Mouse (Mus musculus) CD4-positive, CD25-positive, alpha-beta regulatory T cell, adult 4 months (primary cell): ENCODE data around the gene Lrrc32. TPM values are rescaled to one million over a fixed set of nuclear protein-coding genes. Genes with fewer than 3 reads are reported as not detected.

Experiments used
- ATAC-seq: one replicate; pipeline ENCODE4 v1.8.0; 2017
- polyA plus RNA-seq, 2 experiments: library from polyadenylated mRNA; unstranded; fragments of 100-300 nt; shearing (Covaris generic); gene quantifications; one replicate each; pipeline ENCODE4 v1.2.1; 2017

Gene Lrrc32
- polyA plus RNA-seq, 2 experiments from 2014 or later = 55.1 to 95.2 TPM

- ATAC-seq = peak; percentile 39
These were observed 519 bp upstream of the Lrrc32 start for GRCm38 (mm10) chr7:98488398-98489130.

- peak; percentile 17 for ATAC-seq
These were observed 571 bp downstream of the Lrrc32 start for GRCm38 (mm10) chr7:98489623-98490084.

- ATAC-seq = no peak
These were observed 1.2 kb downstream of the Lrrc32 start for GRCm38 (mm10) chr7:98490328-98490727.

GRCm38 (mm10) chr7:98490911-98491310 is 1.8 kb downstream of the Lrrc32 start:
- no peak for ATAC-seq

- ATAC-seq = peak; percentile 70
These were observed 2.5 kb downstream of the Lrrc32 start for GRCm38 (mm10) chr7:98491451-98492200.

- no peak for ATAC-seq
These were observed 3.2 kb downstream of the Lrrc32 start for GRCm38 (mm10) chr7:98492331-98492730.

GRCm38 (mm10) chr7:98493307-98493706 is 4.2 kb downstream of the Lrrc32 start:
- ATAC-seq = no peak

GRCm38 (mm10) chr7:98493901-98494480 is 4.9 kb downstream of the Lrrc32 start:
- ATAC-seq = no peak

- no peak for ATAC-seq
These were observed 6.5 kb downstream of the Lrrc32 start for GRCm38 (mm10) chr7:98495591-98495990.

- ATAC-seq = no peak
These were observed 8.4 kb downstream of the Lrrc32 start for GRCm38 (mm10) chr7:98497451-98497850.

- ATAC-seq = no peak
These were observed 9.0 kb downstream of the Lrrc32 start for GRCm38 (mm10) chr7:98498101-98498500.

- no peak for ATAC-seq
These were observed 9.8 kb downstream of the Lrrc32 start for GRCm38 (mm10) chr7:98498656-98499560.

GRCm38 (mm10) chr7:98499561-98500292 is 10.6 kb downstream of the Lrrc32 start:
- ATAC-seq = no peak

GRCm38 (mm10) chr7:98500470-98500869 is 11.4 kb downstream of the Lrrc32 start:
- ATAC-seq = no peak

GRCm38 (mm10) chr7:98501078-98501477 is 12.0 kb downstream of the Lrrc32 start:
- no peak for ATAC-seq

GRCm38 (mm10) chr7:98502921-98503320 is 13.8 kb downstream of the Lrrc32 start:
- no peak for ATAC-seq

- ATAC-seq = no peak
These were observed 15.0 kb downstream of the Lrrc32 start for GRCm38 (mm10) chr7:98503951-98504647.

GRCm38 (mm10) chr7:98504726-98505314 is 15.7 kb downstream of the Lrrc32 start:
- ATAC-seq = peak; percentile 26

- no peak for ATAC-seq
These were observed 16.6 kb downstream of the Lrrc32 start for GRCm38 (mm10) chr7:98505664-98506063.
